Mouse (Mus musculus): Measurements from ENCODE around the gene 4930524J08Rik. TPM values are rescaled to one million over a fixed set of nuclear protein-coding genes. Genes with fewer than 3 reads are reported as not detected.

Gene 4930524J08Rik
- 1.8 TPM in 1 of 2 replicates, not detected in the other for polyA plus RNA-seq (2012; ENCODE audit: insufficient read depth, insufficient read length, missing spikeins)

DNA sequence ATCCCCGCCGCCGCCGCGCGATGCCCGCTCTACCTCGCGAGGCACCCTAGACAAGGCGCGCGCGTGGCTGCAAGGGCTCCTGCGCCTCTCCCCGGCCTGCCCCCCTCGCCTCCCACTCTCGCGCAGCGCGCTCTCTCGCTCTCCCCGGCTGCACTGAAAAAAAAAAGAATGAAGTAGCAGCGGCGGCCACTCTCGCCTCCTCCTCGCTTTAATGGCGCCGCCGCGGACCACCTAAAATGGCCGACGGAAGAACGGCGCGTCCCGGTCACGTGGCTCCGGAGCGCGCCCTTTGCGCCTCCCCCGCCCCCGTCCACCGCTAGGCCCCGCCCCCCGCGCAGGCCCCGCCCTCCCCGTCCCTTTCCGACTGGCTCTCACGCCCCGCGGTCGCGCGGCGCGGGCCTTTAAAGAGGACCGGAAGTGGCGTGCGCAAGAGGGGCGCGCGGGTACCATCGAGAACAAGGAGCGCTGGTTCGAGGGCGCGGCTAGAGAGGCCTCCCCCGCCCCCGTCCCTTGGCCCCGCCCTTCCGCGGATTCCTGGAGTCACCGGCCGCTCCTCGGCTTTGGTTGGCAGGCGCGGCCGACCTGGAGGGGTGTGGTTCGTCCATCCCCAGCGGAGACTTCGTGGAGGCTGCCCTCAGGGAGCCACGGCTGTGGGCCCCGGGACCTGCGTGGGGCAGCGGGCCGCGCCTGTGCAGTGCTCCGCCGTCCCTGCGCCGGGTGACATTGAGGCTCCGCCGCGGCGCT, at the start of gene 4930524J08Rik, which contains the start of gene Hnrnpd:
TSS of gene 4930524J08Rik (plus strand) at position 363 of the 744 bp plus-strand sequence.
TSS of gene Hnrnpd (minus strand) at position 240 of the 744 bp plus-strand sequence.
- peaks cover 9% of the 10 kb centered on the region for H3K4me1 ChIP-seq (ENCODE audit: control insufficient read depth, insufficient read depth, insufficient read length, low read length)
- peak within 1 kb of the TSS; percentile 100 for H3K4me3 ChIP-seq (ENCODE audit: insufficient read depth, low read depth, low read length)
- peak within 1 kb of the TSS; percentile 98 for H3K27ac ChIP-seq (replicated peaks; ENCODE audit: low read depth, low read length)

DNA sequence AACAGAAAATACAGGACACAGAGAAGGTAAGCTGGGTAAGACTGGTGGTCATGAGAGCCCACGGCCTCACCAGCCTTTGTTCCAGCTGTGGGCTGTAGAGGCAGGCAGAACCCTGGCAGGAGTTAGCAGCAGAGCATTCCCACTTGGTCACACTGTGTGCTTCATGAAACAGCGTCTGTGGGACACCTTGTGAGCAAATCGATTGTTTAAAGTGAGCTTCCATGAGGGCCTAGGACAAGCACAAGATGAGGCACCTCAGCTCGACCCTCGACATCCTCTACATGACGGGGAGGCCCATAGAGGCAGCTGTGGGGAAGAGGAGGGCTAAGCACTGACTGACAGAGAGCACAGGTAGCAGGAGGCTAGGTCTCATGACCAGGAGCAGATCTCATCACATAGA, 47.0 kb upstream of the 4930524J08Rik start:
- Histone ChIP-seq H3K4me3 (ENCODE audit: insufficient read depth, low read depth, low read length) (no peak overlapping the region), H3K27ac (replicated peaks; ENCODE audit: low read depth, low read length) (no peak overlapping the region)

DNA sequence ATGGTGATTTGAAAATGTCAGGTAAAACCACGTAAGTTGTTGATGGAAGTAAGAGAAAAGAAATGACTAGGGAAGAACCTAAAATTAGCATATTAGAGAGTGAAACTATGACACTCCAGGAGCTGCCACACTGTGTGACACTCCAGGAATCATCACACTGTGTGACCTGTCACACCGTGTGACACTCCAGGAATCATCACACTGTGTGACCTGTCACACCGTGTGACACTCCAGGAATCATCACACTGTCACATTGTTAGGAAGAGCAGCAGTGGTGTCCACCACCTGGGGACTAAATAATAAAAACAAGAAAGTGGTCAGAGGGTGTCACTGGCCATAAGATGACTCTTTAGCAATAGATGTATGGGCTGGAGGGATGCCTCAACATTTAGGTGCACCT, 39.4 kb upstream of the 4930524J08Rik start:
- Histone ChIP-seq H3K27ac (replicated peaks; ENCODE audit: low read depth, low read length) (no peak overlapping the region), H3K4me1 (ENCODE audit: control insufficient read depth, insufficient read depth, insufficient read length, low read length) (no peaks in the 10 kb centered on the region), H3K4me3 (ENCODE audit: insufficient read depth, low read depth, low read length) (no peak overlapping the region)

More for the DNA sequence above, 47.0 kb upstream of the 4930524J08Rik start:
- H3K4me1 ChIP-seq (ENCODE audit: control insufficient read depth, insufficient read depth, insufficient read length, low read length) = no peaks in the 10 kb centered on the region

DNA sequence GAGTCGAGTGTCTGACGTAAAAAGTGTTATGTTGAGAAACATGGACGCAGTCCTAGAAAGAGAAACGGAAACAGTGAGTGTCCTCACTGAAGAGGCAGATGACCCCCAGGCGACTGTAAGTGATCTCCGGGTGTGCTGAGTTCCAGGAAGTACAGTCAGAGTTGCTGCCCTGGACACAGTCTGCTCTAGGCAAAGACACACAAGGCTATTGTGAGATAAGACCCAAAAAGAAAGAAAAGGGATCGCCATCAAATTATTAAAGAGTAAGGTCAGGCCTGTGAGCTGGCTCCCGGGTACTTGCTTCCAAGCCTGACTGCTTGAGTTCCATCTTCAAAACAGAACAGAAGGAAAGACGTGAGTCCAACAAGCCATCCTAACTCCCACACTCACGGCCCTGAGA, 37.6 kb upstream of the 4930524J08Rik start:
- Histone ChIP-seq H3K4me3 (ENCODE audit: insufficient read depth, low read depth, low read length) (no peak overlapping the region), H3K27ac (replicated peaks; ENCODE audit: low read depth, low read length) (no peak overlapping the region), H3K4me1 (ENCODE audit: control insufficient read depth, insufficient read depth, insufficient read length, low read length) (no peaks in the 10 kb centered on the region)

DNA sequence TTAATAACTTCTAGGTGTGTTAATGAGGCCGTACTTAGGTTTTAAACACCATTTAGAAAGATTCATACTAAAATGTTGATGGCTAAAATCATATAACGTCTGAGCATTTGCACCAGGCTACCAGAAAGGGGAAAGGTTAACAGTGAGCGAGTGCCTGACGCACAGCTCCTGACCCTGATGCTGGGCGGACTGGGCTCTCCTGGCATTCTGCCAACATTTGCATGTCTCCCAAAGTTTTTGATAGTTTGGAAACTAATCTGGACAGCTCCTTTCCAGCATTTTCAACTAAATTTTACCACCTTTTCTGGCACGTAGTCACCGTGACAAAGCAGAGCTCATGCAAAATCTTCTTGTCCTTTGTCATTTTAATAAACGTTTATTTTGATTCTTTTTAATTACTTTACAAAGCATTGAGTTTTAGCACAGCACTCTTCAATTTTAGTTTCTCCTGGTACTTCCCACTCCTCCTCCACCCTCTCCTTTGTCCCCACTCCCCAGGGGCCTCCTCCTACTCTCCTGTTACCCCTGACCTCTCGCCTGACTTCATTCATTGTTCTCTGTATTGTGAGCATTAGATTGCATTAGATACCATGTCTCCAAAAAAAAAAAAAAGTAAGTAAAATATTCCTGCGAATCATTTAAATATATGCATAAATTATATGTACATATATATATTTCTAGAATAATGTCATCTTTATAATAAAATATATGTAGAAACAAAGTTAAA, 36.9 kb upstream of the 4930524J08Rik start:
- Histone ChIP-seq H3K4me3 (ENCODE audit: insufficient read depth, low read depth, low read length) (no peak overlapping the region), H3K4me1 (ENCODE audit: control insufficient read depth, insufficient read depth, insufficient read length, low read length) (no peaks in the 10 kb centered on the region), H3K27ac (replicated peaks; ENCODE audit: low read depth, low read length) (no peak overlapping the region)

DNA sequence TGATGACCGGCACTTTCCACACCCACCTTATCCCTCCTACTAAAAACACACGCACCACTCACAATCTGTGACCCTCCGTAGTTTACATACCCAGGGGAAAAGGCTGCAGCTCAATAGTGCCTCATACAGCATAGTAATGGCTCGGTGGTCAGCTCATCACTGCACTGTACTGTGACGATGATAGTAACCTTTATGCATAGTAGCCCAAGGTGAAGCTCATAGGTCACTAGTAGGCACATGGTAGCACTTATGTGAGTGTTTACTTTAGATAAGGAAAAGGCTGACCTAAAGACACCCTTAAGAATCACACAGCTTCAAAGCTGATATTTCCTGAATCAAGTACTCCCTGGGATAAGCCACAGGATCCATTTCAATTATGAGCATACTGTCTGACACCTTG, 26.3 kb upstream of the 4930524J08Rik start:
- H3K4me1 ChIP-seq (ENCODE audit: control insufficient read depth, insufficient read depth, insufficient read length, low read length) = no peaks in the 10 kb centered on the region
- no peak overlapping the region for H3K27ac ChIP-seq (replicated peaks; ENCODE audit: low read depth, low read length)
- H3K4me3 ChIP-seq (ENCODE audit: insufficient read depth, low read depth, low read length) = no peak overlapping the region

DNA sequence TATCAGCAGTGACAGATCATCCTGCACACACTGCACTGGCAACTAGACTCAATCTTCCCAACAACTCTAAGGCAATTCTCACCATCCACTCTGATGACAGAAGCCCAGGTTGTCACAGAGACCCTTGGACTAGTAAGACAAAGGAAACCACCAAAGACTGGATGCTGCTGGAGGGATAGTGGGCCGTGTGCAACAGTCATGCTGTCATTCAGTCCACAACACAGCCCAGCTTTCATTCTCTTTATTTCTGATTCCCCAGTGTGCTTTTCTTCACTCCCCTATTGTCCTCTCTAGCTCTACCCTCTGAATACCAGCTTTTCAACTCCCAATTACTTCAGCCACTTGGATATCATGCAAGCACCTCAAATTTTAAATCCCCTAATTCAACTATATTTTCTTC, 25.0 kb upstream of the 4930524J08Rik start:
- Histone ChIP-seq H3K4me3 (ENCODE audit: insufficient read depth, low read depth, low read length) (no peak overlapping the region), H3K27ac (replicated peaks; ENCODE audit: low read depth, low read length) (no peak overlapping the region), H3K4me1 (ENCODE audit: control insufficient read depth, insufficient read depth, insufficient read length, low read length) (no peaks in the 10 kb centered on the region)

DNA sequence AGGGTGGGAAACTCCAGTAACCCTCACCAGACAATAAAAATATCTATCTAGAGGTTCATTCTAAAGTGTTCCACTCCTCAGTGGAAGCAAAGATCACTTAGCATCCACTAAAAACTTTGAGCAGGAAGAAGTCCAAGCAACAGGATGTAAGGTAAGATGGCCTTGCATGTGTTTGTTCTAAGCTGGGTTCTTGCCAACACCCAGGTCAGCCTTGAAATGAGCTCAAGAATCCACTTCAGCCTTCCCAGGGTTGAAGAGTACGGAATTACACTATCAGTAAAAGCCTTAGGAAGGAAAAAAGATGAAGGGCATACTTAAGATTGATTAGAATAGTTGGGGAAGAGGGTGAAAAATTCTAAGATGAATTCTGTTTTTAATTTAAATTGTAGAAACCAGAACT, 20.2 kb upstream of the 4930524J08Rik start:
- Histone ChIP-seq H3K4me1 (ENCODE audit: control insufficient read depth, insufficient read depth, insufficient read length, low read length) (no peaks in the 10 kb centered on the region), H3K4me3 (ENCODE audit: insufficient read depth, low read depth, low read length) (no peak overlapping the region), H3K27ac (replicated peaks; ENCODE audit: low read depth, low read length) (no peak overlapping the region)

DNA sequence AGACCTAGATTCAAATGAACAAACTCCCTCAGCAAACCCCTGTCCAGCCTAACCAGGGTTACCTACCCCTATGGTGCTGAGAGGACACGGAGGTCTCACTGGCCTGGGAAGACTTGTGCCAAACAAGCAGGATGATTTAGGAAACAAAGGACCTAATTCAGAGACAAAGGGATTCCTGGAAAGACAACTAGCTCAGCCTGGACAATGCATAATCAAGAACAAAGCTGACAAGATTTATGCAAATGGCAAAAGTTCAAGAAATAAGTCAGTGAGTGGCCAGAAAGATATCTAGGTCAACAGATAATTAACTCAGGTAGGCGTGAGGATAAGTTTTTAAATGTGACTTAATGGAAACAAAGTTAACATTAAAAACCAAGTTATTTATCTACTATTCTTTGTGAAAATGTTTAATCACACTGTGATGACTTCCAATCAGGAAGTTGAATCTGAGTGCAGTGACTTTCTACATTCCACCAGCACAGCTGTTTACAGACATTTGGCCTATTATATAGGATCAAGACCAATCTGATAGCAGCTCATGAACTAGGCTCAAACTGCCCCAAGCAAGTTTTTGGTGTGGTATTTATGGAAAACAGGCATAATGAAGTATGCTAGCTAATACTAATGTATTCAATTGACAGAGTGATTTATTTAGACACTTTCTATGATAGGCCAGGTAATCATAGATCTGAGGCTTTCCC, 19.5 kb upstream of the 4930524J08Rik start:
- Histone ChIP-seq H3K4me1 (ENCODE audit: control insufficient read depth, insufficient read depth, insufficient read length, low read length) (no peaks in the 10 kb centered on the region), H3K27ac (replicated peaks; ENCODE audit: low read depth, low read length) (no peak overlapping the region), H3K4me3 (ENCODE audit: insufficient read depth, low read depth, low read length) (no peak overlapping the region)

DNA sequence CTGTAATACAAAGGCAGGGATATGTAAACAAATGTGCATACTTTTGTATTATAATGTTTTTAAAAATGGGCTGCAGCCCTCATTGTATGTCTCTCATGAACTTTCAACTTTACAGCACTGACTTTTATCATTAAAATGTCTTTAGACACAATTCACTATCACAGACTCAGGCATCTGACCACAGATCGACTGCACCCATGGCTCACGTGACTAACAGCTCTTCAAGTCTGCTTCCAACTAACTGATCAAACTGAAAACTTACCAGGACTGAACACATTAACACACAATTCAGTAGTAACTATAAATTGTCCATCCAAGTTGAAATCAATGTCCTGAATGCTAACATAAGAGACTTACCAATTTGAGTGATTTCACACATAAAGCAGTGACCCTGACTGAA, 18.9 kb upstream of the 4930524J08Rik start:
- Histone ChIP-seq H3K4me1 (ENCODE audit: control insufficient read depth, insufficient read depth, insufficient read length, low read length) (no peaks in the 10 kb centered on the region), H3K27ac (replicated peaks; ENCODE audit: low read depth, low read length) (no peak overlapping the region), H3K4me3 (ENCODE audit: insufficient read depth, low read depth, low read length) (no peak overlapping the region)

DNA sequence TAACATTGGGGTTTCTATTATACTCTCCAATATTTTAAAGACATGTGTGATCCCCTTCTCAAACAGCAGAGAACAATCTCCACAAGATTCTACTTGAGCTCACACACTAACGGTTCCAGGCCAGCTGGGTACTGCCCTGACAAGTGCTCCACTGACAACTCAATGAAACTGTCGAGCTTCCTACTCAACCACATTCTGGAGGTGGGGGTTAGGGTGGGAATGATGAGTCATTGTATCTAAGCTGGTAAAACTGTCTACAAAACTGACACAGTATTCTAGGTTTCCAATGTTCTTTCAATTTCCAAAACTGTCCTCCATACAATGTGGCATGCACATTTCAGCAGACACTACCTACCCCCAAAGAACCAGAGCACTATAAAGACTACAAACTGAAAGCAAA, 4.9 kb upstream of the 4930524J08Rik start:
- Histone ChIP-seq H3K27ac (replicated peaks; ENCODE audit: low read depth, low read length) (no peak overlapping the region), H3K4me1 (ENCODE audit: control insufficient read depth, insufficient read depth, insufficient read length, low read length) (peaks cover 13% of the 10 kb centered on the region), H3K4me3 (ENCODE audit: insufficient read depth, low read depth, low read length) (no peak overlapping the region)

DNA sequence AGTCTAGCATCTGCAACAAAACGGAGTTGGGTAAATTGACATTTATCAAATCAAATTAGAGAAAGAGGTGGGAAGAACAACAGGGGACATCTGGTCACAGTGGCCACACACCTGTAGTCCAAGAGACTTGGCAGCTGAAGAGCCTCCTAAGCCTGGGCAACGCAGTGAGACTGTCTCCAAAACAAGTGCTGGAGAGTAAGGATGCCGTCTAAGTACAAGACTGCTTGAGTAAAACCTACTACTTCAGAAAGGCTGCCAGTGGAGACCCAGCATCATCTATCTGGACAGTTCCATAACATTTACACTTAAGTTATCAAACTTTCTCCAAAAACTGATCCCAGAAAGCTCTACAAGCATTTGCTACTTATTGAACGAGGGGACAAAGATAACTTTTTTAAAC, 3.8 kb upstream of the 4930524J08Rik start:
- peaks cover 13% of the 10 kb centered on the region for H3K4me1 ChIP-seq (ENCODE audit: control insufficient read depth, insufficient read depth, insufficient read length, low read length)
- no peak overlapping the region for H3K4me3 ChIP-seq (ENCODE audit: insufficient read depth, low read depth, low read length)
- no peak overlapping the region for H3K27ac ChIP-seq (replicated peaks; ENCODE audit: low read depth, low read length)

DNA sequence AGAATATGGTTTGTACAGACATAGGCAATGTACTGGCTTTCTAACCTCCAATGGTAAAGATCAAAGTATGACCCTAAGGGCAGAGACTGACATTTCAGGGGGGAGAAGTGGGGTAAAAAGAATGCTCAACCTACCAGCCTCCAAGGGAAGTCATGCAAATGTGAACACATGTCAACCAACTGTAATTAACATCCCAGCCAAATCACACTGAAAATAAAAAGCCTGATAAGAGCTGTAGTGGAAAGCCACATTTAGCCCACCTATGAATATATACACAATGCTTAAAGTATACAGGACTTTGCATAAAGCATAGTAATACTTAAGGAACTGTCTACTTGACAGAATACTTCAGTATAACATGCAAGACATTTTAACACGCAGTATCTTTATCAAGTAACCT, 3.1 kb upstream of the 4930524J08Rik start:
- no peak overlapping the region for H3K4me3 ChIP-seq (ENCODE audit: insufficient read depth, low read depth, low read length)
- H3K4me1 ChIP-seq (ENCODE audit: control insufficient read depth, insufficient read depth, insufficient read length, low read length) = peaks cover 13% of the 10 kb centered on the region
- no peak overlapping the region for H3K27ac ChIP-seq (replicated peaks; ENCODE audit: low read depth, low read length)

DNA sequence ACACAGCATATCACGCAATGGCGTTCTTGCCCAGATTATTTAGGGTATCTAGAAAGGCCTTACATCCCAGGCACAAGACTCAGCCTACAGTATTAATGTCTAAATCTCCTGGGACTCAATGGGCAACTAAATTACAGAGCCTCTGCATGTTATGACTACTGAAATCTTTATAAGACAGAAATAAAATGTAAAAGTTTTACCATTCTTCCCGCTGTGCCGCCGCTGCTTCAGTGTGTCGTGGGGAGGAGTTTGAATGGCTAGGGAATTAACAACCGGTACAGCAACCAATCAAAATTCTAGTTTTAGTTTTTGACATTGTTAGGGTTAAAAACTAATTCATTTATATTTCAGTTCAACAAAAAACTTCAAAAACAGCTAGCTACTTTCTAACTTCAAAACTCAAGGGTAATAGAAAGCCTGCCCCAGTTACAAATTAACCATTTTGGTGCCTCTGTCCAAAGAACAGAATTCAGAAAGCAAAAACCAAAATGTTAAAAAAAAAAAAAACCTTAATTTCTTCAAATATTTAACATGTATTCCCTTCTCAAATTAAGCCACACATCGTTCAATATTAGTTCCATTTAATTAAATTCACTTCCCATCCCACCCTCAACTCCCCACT, 2.4 kb upstream of the 4930524J08Rik start:
- Histone ChIP-seq H3K27ac (replicated peaks; ENCODE audit: low read depth, low read length) (no peak overlapping the region), H3K4me3 (ENCODE audit: insufficient read depth, low read depth, low read length) (peak overlapping the region; percentile 100), H3K4me1 (ENCODE audit: control insufficient read depth, insufficient read depth, insufficient read length, low read length) (peaks cover 13% of the 10 kb centered on the region)

All from brown adipose tissue, adult 24 weeks (tissue).